Mouse (Mus musculus): ENCODE results near the gene Mkln1.
"Not testable (repeated sequence)": the region's sequence is repeated elsewhere in the genome, so short reads cannot be mapped to it uniquely, and the experiment has no call there.

Gene Mkln1

DNA sequence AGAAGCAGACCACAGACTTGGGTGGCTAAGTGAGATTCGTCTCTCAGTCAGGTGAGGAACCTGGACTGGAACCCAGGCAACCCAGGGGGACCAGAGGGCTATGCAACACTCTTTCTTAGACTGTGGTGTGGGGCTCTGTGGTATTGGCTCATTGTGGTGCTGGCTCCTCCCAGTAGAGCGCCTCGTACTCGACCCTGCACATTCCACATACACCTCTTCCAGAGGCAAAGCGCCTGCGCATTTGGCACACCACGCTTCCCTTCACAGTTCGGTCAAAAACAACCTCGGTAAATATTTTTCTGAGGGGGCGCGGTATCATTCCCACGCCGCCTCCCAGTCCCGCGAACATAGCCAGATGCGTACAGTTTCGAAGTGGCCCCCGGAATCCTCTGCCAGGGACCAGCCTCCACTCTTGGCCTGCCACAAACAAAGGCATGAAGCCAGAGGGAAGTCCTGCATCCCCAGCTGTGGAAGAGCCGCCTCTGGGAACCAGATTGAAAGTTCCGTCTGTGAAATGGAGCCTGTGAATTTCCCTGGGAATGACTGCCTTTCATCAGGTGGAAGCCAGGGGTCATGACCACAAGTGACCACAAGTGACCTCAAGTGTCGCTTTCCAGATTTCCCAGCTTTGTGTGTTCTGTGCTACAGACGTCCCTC is 152.5 kb downstream of the Mkln1 start:
- DNase-seq (ENCODE audit: low spot score), result no peak

- DNase-seq (ENCODE audit: low spot score), result no peak
Measured at GRCm38 (mm10) chr6:31556460-31557100, 158.0 kb downstream of the Mkln1 start.

DNA sequence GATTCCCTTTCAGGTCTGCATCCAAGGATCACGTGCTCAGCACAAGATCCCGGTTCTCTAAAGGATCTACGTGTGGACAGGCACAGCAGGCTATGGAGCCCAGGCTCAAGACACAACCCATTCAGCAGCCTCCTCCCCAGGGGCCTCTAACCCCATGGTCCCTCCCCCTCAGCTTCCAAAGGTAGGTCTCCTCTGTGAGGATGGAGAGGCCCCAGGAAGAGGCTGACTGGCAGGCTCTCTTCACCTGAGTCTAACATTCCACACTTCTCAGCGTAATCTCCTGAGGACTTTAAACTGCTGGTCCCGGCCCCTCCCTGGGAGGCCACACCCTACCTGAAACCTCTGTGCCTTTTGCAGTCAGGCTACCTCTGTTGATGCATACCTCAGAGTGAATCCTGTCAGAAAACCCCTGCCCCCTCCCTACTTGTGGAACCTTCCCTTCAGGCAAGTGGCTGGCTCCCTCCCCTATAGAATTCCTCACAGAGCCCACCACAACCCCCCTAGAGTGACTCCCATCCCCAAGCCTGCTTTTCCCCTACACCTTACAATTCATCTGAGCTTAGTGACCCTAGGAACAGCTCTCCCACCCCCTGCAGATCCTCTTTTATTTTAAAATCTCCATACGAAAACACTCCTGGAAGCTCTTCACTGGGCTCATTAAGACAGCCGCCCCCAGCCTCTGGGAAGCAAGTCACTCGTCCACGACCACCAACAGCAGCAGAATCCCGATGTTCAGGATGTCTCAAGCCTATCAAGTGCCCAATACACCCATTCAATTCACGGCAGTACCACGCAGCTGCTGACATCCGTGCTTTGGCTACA is 161.8 kb downstream of the Mkln1 start:
- no peak for DNase-seq (ENCODE audit: low spot score)

DNA sequence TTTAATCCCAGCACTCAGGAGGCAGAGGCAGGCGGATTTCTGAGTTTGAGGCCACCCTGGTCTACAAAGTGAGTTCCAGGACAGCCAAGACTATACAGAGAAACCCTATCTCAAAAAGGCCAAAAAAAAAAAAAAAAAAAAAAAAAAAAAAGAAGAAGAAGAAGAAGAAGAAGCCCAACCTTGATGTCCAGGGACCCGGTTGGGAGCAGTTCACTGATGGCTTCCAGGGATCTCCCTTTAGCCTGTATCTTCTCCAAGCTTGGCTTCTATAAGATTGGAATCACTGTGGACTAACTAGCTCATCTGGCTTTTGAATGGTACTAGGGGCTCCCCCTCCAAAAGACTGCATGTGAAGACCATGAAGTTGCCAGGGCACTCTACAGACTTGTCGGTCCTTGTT is 163.4 kb downstream of the Mkln1 start:
- not testable (repeated sequence) for DNase-seq (ENCODE audit: low spot score)

- DNase-seq (ENCODE audit: low spot score), result no peak
Measured at GRCm38 (mm10) chr6:31562371-31563080, 164.0 kb downstream of the Mkln1 start.

DNA sequence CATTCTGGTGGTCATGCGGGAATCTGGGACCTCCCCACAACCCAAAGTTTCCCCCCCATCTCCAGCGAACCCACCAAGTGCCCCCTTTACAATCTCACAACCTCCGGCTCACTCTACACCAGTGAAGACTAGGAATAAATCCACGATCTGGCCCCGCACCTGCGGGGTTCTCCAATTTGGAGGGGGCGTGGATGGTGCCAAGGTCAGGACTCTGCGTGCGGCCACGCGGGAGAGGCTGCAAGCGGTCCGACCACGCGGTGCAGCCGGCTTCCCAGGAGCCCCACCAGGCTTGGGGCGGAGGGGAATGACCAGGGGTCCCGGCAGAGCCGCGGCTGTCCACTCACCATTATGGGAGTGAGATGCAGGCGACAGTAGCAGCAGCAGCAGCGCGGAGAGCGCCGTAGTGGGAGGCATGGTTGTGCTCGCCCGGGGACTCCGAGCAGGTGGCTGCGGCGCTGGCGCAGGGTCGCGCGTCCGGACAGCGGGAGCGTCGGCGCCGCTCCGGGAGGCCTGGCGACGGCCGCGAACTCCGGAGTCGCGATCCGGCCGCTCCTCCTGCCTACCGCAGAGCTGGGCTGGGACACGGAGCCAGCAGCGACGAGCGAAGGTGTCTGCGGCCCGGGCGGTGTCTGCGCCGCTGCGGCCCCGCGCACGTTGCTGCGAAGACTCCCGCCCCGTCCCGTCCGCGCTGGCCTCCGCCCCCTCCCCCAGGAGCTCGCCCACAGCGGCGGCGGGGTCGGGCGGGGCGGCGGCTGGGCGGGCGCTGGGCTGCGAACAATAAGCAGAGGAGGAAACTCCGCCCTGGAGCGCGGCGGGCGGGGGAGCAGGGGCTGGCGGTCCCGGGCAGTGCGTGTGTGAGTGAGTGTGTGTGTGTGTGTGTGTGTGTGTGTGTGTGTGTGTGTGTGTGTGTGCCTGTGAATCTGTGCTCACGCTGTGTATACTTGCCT is 165.0 kb downstream of the Mkln1 start, which contains the start of gene Podxl:
TSS of gene Podxl (minus strand) at position 747 of the 947 bp plus-strand sequence.
- DNase-seq (ENCODE audit: low spot score), result peak; percentile 49

DNA sequence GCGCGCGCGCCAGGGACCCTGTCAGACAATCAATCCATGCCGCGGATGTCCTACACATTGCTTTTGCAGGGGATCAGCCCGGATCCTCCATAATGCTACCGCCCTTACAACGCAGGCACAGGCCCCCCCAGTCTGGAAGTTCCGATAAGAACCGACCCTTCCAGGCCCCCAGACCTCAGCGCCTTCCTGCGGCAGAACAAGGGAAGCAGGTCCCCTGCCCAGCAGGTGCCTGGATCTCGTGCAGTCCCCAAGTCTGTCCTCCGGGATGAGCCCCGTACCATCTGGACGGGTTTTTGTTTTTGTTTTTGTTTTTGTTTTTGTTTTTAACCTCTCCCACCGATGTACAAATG is 165.6 kb downstream of the Mkln1 start:
- no peak for DNase-seq (ENCODE audit: low spot score)

- DNase-seq (ENCODE audit: low spot score), result no peak
Measured at GRCm38 (mm10) chr6:31564901-31565391, 166.4 kb downstream of the Mkln1 start.
